Mouse (Mus musculus) heart, embryonic 13.5 days (tissue): ENCODE measurements around the gene Ythdc1. TPM values are rescaled to one million over a fixed set of nuclear protein-coding genes. Genes with fewer than 3 reads are reported as not detected.
"Not testable (repeated sequence)": the region's sequence is repeated elsewhere in the genome, so short reads cannot be mapped to it uniquely, and the experiment has no call there.

Experiments
- ATAC-seq: fragments of 200-750 bp; cut with Nextera tagmentation; 2 replicates; pipeline ENCODE4 v1.8.0; 2017; ENCODE audit warnings: moderate TSS enrichment; ENCODE audit not compliant: insufficient number of reproducible peaks, low FRiP score, low TSS enrichment; ENCODE audit errors: extremely low read depth
- H3K27ac ChIP-seq: fragments of 300-500 bp; sonication (generic); replicated peaks from 2 replicates; pipeline ENCODE4 v1.5.1; 2015; ENCODE audit warnings: moderate library complexity, mild to moderate bottlenecking, inconsistent platforms
- H3K27me3 ChIP-seq: fragments of 300-500 bp; sonication (generic); replicated peaks from 2 replicates; pipeline ENCODE4 v1.6.1; 2015; ENCODE audit warnings: mild to moderate bottlenecking, inconsistent platforms
- H3K36me3 ChIP-seq: fragments of 300-500 bp; sonication (generic); 2 replicates; pipeline ENCODE4 v1.6.1; 2015; ENCODE audit warnings: mild to moderate bottlenecking, inconsistent platforms
- H3K4me1 ChIP-seq: fragments of 300-500 bp; sonication (generic); 2 replicates; pipeline ENCODE4 v1.6.1; 2015; ENCODE audit warnings: inconsistent platforms
- H3K4me2 ChIP-seq: fragments of 300-500 bp; sonication (generic); 2 replicates; pipeline ENCODE4 v1.6.1; 2015; ENCODE audit warnings: inconsistent platforms, mild to moderate bottlenecking, moderate library complexity
- H3K4me3 ChIP-seq: fragments of 300-500 bp; sonication (generic); 2 replicates; pipeline ENCODE4 v1.5.1; 2015; ENCODE audit warnings: moderate library complexity, mild to moderate bottlenecking, inconsistent platforms
- H3K9ac ChIP-seq: fragments of 300-500 bp; sonication (generic); 2 replicates; pipeline ENCODE4 v1.6.1; 2015; ENCODE audit warnings: inconsistent platforms, mild to moderate bottlenecking, moderate library complexity
- H3K9me3 ChIP-seq: fragments of 300-500 bp; sonication (generic); 2 replicates; pipeline ENCODE4 v1.6.1; 2016; ENCODE audit warnings: inconsistent platforms
- WGBS: fragments of 180-500 bp; shearing (Covaris S2); methylation state at CpG from one replicate; pipeline ENCODE4 v1.1.7; 2015; ENCODE audit warnings: mixed read lengths; 5-methylcytosine and 5-hydroxymethylcytosine counted together
- polyA plus RNA-seq: library from polyadenylated mRNA; unstranded; fragments of >200 nt; fragmentation: Nextera tagmentation; extraction: Ambion mirVana; gene quantifications from 2 replicates; pipeline ENCODE4 v1.2.1, GENCODE M21; 2015

Ythdc1 gene
- polyA plus RNA-seq, 1 experiment from 2014 or later, result 21.9 TPM

GRCm38 (mm10) chr5:86816795-86817194, 12.8 kb downstream of the Ythdc1 start:
- Histone ChIP-seq H3K4me3 (no peak overlapping the region), H3K4me2 (no peak overlapping the region), H3K36me3 (peaks cover 44% of the 10 kb centered on the region), H3K4me1 (peaks cover 3% of the 10 kb centered on the region; the same call in 1 of the 2 replicates), H3K9me3 (no peaks in the 10 kb centered on the region), H3K27ac (no peak overlapping the region), H3K9ac (no peak overlapping the region), H3K27me3 (no peaks in the 10 kb centered on the region)
- no peak for ATAC-seq
- 76% methylated on average over 3 of the region's 3 CpGs for WGBS

DNA sequence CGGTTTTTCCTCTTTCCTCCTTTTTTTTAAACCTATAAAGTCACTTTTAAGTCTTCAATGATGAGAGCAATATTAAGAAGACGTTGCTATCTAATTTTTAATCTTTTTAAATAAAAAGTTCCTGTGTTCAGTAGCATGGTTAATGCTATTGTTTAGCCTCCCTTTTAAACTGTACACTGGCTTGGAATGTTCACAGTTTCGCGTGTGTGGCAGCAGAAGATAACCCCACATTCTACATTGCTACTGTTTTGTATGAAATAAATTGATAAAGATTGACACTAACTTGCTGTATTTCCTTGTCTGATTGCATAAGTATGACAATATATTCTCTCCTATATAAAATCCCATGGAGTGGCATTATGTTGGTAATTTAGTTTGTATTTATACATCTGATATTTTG, 32.4 kb downstream of the Ythdc1 start:
- not testable (repeated sequence) for H3K27ac ChIP-seq

DNA sequence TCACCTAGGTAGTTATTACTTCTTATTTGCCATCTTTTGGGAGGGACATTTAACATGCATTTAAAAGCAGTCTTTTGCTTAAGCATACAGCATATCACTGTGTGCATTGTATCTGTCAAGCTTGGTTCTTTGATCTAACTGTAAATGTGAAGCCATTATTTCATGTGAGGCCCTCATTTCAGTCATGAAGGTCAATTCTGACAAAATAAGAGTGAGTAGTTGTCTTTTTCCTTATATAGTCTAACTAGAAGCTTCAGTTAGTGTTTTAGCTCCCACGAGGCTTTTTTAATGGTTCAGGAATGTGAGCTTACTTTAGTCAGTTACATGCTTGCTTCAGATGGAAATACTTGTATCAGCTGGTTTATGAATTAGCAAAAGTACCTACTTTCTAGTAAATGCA, 34.1 kb downstream of the Ythdc1 start:
- WGBS, result 71% methylated on average over 1 of the region's 1 CpGs
- H3K4me2 ChIP-seq, result no peak overlapping the region
- peaks cover 41% of the 10 kb centered on the region for H3K36me3 ChIP-seq
- no peaks in the 10 kb centered on the region for H3K4me1 ChIP-seq
- no peak overlapping the region for H3K9ac ChIP-seq
- no peak overlapping the region for H3K27ac ChIP-seq
- H3K4me3 ChIP-seq, result no peak overlapping the region
- ATAC-seq, result no peak
- no peaks in the 10 kb centered on the region for H3K27me3 ChIP-seq
- peaks cover 8% of the 10 kb centered on the region; the same call in 1 of the 2 replicates for H3K9me3 ChIP-seq

More for the DNA sequence above, 32.4 kb downstream of the Ythdc1 start:
- not testable (repeated sequence) for H3K9me3 ChIP-seq, ATAC-seq, H3K4me3 ChIP-seq, H3K9ac ChIP-seq, H3K27me3 ChIP-seq, H3K4me1 ChIP-seq, H3K4me2 ChIP-seq
- H3K36me3 ChIP-seq, result peaks cover 49% of the 10 kb centered on the region
- WGBS, result 87% methylated on average over 4 of the region's 4 CpGs

- WGBS, result 59% methylated on average over 1 of the region's 1 CpGs
- Histone ChIP-seq H3K4me2 (no peak overlapping the region), H3K36me3 (peaks cover 32% of the 10 kb centered on the region), H3K9ac (no peak overlapping the region), H3K27me3 (no peaks in the 10 kb centered on the region), H3K27ac (no peak overlapping the region), H3K9me3 (peaks cover 8% of the 10 kb centered on the region; the same call in 1 of the 2 replicates), H3K4me3 (no peak overlapping the region), H3K4me1 (no peaks in the 10 kb centered on the region)
- ATAC-seq, result no peak
Measured at GRCm38 (mm10) chr5:86839472-86839871, 35.5 kb downstream of the Ythdc1 start.

DNA sequence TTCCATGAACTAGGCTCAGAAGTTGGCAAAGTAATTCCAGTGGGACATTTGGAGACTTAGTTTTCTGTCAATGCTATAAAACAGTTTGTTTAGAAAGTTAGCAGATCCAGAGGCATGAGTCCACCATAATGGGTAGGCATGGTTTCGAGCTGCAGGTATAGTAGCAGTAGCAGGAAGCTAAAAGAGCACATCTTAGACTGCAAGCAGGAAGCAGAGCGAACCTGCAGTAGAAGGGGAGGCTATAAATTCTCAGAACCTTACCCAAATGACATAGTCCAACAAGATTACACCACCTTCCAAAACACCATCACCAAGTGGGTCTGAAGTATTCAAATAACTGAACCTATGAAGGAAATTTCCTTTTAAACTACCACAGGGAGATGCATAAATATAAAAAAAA, 36.2 kb downstream of the Ythdc1 start:
- WGBS, result 90% methylated on average over 2 of the region's 2 CpGs
- peaks cover 8% of the 10 kb centered on the region; the same call in 1 of the 2 replicates for H3K9me3 ChIP-seq
- H3K4me3 ChIP-seq, result no peak overlapping the region
- H3K4me2 ChIP-seq, result no peak overlapping the region
- H3K27ac ChIP-seq, result no peak overlapping the region
- H3K27me3 ChIP-seq, result no peaks in the 10 kb centered on the region
- no peaks in the 10 kb centered on the region for H3K4me1 ChIP-seq
- no peak overlapping the region for H3K9ac ChIP-seq
- peaks cover 27% of the 10 kb centered on the region for H3K36me3 ChIP-seq
- no peak for ATAC-seq

- H3K4me1 ChIP-seq, H3K27me3 ChIP-seq, ATAC-seq, H3K9me3 ChIP-seq, H3K4me3 ChIP-seq, H3K4me2 ChIP-seq, H3K9ac ChIP-seq, H3K27ac ChIP-seq: not testable (repeated sequence)
- H3K36me3 ChIP-seq, result peaks cover 17% of the 10 kb centered on the region
Measured at GRCm38 (mm10) chr5:86841261-86841660, 37.2 kb downstream of the Ythdc1 start.

- Histone ChIP-seq H3K4me1 (peaks cover 6% of the 10 kb centered on the region), H3K27me3 (no peaks in the 10 kb centered on the region), H3K9me3 (no peaks in the 10 kb centered on the region), H3K27ac (no peak overlapping the region), H3K4me2 (no peak overlapping the region), H3K36me3 (no peaks in the 10 kb centered on the region), H3K4me3 (no peak overlapping the region), H3K9ac (no peak overlapping the region)
- ATAC-seq, result no peak
Measured at GRCm38 (mm10) chr5:86850104-86850503, 46.1 kb downstream of the Ythdc1 start.

GRCm38 (mm10) chr5:86851658-86852057, 47.6 kb downstream of the Ythdc1 start:
- Histone ChIP-seq H3K27ac (no peak overlapping the region), H3K4me2 (no peak overlapping the region)
- no peak for ATAC-seq

DNA sequence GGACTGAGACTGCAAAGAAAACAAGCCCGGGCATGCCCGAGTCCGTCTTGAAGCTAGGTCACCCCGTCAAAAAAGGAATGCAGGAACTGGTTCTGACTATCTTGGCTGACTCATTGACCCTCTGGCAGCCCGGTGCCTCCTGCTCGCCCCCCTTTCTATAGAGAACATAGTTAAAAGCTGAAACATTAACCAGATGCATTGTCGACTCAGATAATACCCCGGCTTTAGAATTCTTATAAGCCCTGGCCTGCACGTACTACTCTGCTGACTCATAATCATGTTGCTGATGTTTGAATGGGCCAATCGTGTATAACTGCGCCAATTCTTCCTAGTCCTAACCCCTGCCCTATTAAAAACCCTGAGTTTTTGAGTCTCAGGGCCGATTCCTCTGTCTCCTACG, 52.5 kb downstream of the Ythdc1 start:
- Histone ChIP-seq H3K27ac (peak overlapping the region; percentile 80), H3K4me1 (peaks cover 12% of the 10 kb centered on the region), H3K4me2 (peak overlapping the region; percentile 41)
- not testable (repeated sequence) for H3K4me3 ChIP-seq, H3K9me3 ChIP-seq, ATAC-seq, H3K27me3 ChIP-seq, H3K36me3 ChIP-seq, H3K9ac ChIP-seq
- WGBS, result 32% methylated on average over 13 of the region's 13 CpGs

More at GRCm38 (mm10) chr5:86851658-86852057, 47.6 kb downstream of the Ythdc1 start:
- Histone ChIP-seq H3K4me3 (no peak overlapping the region), H3K9me3 (no peaks in the 10 kb centered on the region), H3K4me1 (peaks cover 7% of the 10 kb centered on the region), H3K9ac (no peak overlapping the region), H3K36me3 (no peaks in the 10 kb centered on the region), H3K27me3 (no peaks in the 10 kb centered on the region)
- 23% methylated on average over 5 of the region's 5 CpGs for WGBS

DNA sequence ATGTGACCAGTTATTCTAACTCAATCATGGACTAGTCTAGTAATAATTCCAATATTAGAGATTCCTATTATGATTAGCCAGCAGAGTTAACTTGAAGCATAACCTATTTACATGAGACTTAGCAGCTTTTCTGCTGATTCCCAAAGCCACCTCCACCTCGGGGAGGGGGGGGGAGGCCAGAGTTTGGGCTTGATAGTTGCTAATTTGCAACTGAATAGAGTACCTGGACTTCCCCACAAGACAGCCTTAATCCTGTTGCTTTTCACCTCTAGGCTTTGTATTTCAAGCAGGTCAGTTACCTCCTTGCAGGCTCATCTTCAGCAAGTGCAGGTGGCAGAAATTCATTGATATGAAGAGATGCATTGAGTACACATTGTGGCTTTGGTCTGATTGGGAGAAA, 53.7 kb downstream of the Ythdc1 start:
- WGBS, result 35% methylated on average over 1 of the region's 1 CpGs
- H3K27me3 ChIP-seq, result no peaks in the 10 kb centered on the region
- no peak overlapping the region for H3K4me2 ChIP-seq
- H3K27ac ChIP-seq, result no peak overlapping the region
- no peaks in the 10 kb centered on the region for H3K9me3 ChIP-seq
- H3K9ac ChIP-seq, result no peak overlapping the region
- H3K36me3 ChIP-seq, result no peaks in the 10 kb centered on the region
- no peak overlapping the region for H3K4me3 ChIP-seq
- ATAC-seq, result no peak
- H3K4me1 ChIP-seq, result peaks cover 6% of the 10 kb centered on the region

DNA sequence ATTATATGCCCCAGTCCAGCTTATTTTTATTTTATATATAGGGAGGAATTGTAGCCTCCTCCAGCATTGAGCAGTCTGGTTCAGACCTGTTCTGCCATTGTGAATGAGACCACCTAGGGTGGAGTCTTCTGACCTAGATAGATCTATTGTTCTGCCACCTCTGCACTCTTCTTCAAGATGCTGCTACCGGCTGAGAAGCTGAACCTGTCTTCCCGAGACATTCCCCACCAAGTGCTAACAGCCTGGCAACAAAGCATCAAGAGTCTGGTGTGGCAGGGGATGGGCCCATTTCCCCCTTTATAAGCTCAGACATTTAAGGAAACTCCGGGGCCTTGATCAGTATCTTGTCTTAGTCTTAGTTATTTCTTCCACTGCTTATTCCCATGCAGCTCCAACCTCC, 54.3 kb downstream of the Ythdc1 start:
- Histone ChIP-seq H3K27ac (no peak overlapping the region), H3K36me3 (no peaks in the 10 kb centered on the region), H3K4me2 (no peak overlapping the region), H3K9ac (no peak overlapping the region), H3K27me3 (no peaks in the 10 kb centered on the region), H3K4me1 (peaks cover 6% of the 10 kb centered on the region), H3K4me3 (no peak overlapping the region), H3K9me3 (no peaks in the 10 kb centered on the region)
- no peak for ATAC-seq
- 52% methylated on average over 3 of the region's 3 CpGs for WGBS

- Histone ChIP-seq H3K9me3 (no peaks in the 10 kb centered on the region), H3K36me3 (no peaks in the 10 kb centered on the region), H3K27me3 (no peaks in the 10 kb centered on the region), H3K27ac (no peak overlapping the region), H3K4me2 (no peak overlapping the region), H3K9ac (no peak overlapping the region), H3K4me3 (no peak overlapping the region), H3K4me1 (0 out of 2 replicates have a peak, but pooled peaks cover 6% of the 10 kb centered on the region)
- WGBS, result 15% methylated on average over 1 of the region's 1 CpGs
- no peak for ATAC-seq
Measured at GRCm38 (mm10) chr5:86871877-86872276, 67.9 kb downstream of the Ythdc1 start.
